ENCODE assay signal across 8 mouse cellular contexts in the genomic region with DNA sequence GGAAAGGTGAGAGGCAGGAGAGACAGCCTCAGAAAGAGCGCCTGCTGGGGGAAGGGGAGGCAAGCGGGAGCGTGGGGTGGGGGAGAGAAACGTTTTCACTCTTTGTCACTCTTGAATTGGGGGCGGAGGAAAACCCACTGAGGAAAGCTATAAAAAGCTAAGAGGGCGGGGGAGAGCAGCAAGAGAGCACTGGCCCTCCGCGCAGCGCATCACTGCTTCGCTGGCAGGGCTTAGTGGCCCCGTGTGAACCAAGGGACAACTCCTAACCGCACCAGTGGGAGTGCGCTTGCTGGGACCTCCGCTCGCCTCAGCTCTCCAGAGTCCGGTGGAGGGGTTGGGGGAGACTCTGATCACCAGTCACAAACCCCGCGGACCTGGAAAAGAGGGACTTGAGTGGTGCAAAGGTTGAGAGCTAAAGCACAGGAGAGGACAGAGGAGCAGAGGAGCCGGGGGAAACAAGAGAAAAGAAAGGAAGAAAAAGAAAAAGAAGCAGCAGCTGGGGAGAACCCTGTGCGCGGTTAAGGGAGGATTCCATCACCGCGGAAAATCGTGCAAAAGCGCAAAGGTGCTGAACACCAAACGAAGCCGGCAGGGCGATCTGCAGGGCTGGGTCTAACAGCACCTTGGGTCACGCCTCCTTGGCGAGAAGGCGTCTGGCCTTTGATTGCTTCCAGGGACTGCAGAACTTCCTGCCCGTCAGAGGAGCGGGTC. TPM values are rescaled to one million over a fixed set of nuclear protein-coding genes. Genes with fewer than 3 reads are reported as not detected.
DNase-seq lines count a peak whose midpoint lies in the region; ATAC-seq lines count a peak whose summit lies in the region.

A gene (plus strand): TSS at position 181 of the 711 bp plus-strand sequence.

- DNase-seq in cerebellum, postnatal 14 days = peak; percentile 22 to 31
- no peak for DNase-seq in cerebellum, adult 9-11 months
- peak; percentile 53 for DNase-seq in ZHBTc4 (ENCODE audit: low read depth, low spot score)
- DNase-seq in gastrocnemius, postnatal 14 days = peak; percentile 30
- peak; percentile 96 for DNase-seq in midbrain, embryonic 11.5 days (ENCODE audit: low spot score, missing footprints)
- DNase-seq in adipocyte (ENCODE audit: low spot score) = no peak
- no peak for DNase-seq in urinary bladder, postnatal 25 days (ENCODE audit: low spot score)

- H3K4me2 ChIP-seq in kidney, embryonic 16.5 days (replicated peaks; ENCODE audit: low read depth, low read length) = peak within 1 kb of the TSS; percentile 97
- peak within 1 kb of the TSS; percentile 64 for H3K4me2 ChIP-seq in midbrain, embryonic 11.5 days

- peak within 1 kb of the TSS; percentile 59 for H3K4me3 ChIP-seq in kidney, embryonic 16.5 days (ENCODE audit: low read length)
- H3K4me3 ChIP-seq in midbrain, embryonic 11.5 days (ENCODE audit: low read depth, low read length) = peak within 1 kb of the TSS; percentile 51

- under 1% methylated on average over 33 of the region's 33 CpGs for WGBS in kidney, embryonic 16.5 days
- WGBS in midbrain, embryonic 11.5 days = under 1% methylated on average over 33 of the region's 33 CpGs

- H3K9ac ChIP-seq in kidney, embryonic 16.5 days (replicated peaks; ENCODE audit: low read length) = peak within 1 kb of the TSS; percentile 64
- H3K9ac ChIP-seq in midbrain, embryonic 11.5 days (ENCODE audit: low read length) = peak within 1 kb of the TSS; percentile 57

- no peaks in the 10 kb centered on the region for H3K36me3 ChIP-seq in kidney, embryonic 16.5 days (ENCODE audit: insufficient read depth, low read length)
- no peaks in the 10 kb centered on the region for H3K36me3 ChIP-seq in midbrain, embryonic 11.5 days (ENCODE audit: control insufficient read depth, insufficient read depth, low read length)

- intact Hi-C loops in gastrocnemius, postnatal 14 days (cut with DNase I; ENCODE audit: low total_unique reads) = loop anchor here (10.0 kb wide), 1 partner anchor 110 kb away; no protein-coding TSS in a partner anchor

- H3K9me3 ChIP-seq in kidney, embryonic 16.5 days (ENCODE audit: low read length) = no peaks in the 10 kb centered on the region
- H3K9me3 ChIP-seq in midbrain, embryonic 11.5 days (ENCODE audit: control insufficient read depth, low read length) = no peaks in the 10 kb centered on the region

- 0 out of 2 replicates have a peak within 1 kb of the TSS, but pooled peaks have one; percentile 1 for H3K27ac ChIP-seq in kidney, embryonic 16.5 days (ENCODE audit: low read length)
- H3K27ac ChIP-seq in midbrain, embryonic 11.5 days (ENCODE audit: low read depth, low read length) = no peak within 1 kb of the TSS

- H3K4me1 ChIP-seq in kidney, embryonic 16.5 days (ENCODE audit: insufficient read depth, low read length) = peaks cover 23% of the 10 kb centered on the region
- peaks cover 17% of the 10 kb centered on the region for H3K4me1 ChIP-seq in midbrain, embryonic 11.5 days (ENCODE audit: control insufficient read depth, insufficient read depth, low read length)

- peaks cover 21% of the 10 kb centered on the region for H3K27me3 ChIP-seq in kidney, embryonic 16.5 days (ENCODE audit: insufficient read depth, low read length)
- peaks cover 17% of the 10 kb centered on the region for H3K27me3 ChIP-seq in midbrain, embryonic 11.5 days (ENCODE audit: control insufficient read depth, insufficient read depth, low read length)

- peak; percentile 76 for ATAC-seq in kidney, embryonic 16.5 days (ENCODE audit: low FRiP score, low TSS enrichment)
- peak; percentile 65 for ATAC-seq in midbrain, embryonic 11.5 days (ENCODE audit: low FRiP score)

RNA-seq across cellular contexts. Expression of the gene that starts here (rescaled TPM):
- total RNA-seq in gastrocnemius, postnatal 14 days (2021) = 1 to 10 TPM; 7.4 to 8.0 TPM
- polyA plus RNA-seq in kidney, embryonic 16.5 days (2015; fragmentation: Nextera tagmentation; extraction: Ambion mirVana) = 13.1 and 14.4 TPM in 2 replicates
- polyA plus RNA-seq in midbrain, embryonic 11.5 days (2014; fragmentation: Nextera tagmentation; extraction: Ambion mirVana) = 19.6 and 23.7 TPM in 2 replicates

Comparison
In these comparisons a context has a peak if more than half of its experiments do, and no peak if none do; other contexts are left out.
1. DNase-seq: peak in cerebellum, postnatal 14 days (2 of 2), ZHBTc4 (single experiment), gastrocnemius, postnatal 14 days (single experiment) and midbrain, embryonic 11.5 days (single experiment); none in cerebellum, adult 9-11 months (single experiment), adipocyte (single experiment) and urinary bladder, postnatal 25 days (single experiment).